Comparison of ENCODE assay signal across 12 mouse cellular contexts in the genomic region with DNA sequence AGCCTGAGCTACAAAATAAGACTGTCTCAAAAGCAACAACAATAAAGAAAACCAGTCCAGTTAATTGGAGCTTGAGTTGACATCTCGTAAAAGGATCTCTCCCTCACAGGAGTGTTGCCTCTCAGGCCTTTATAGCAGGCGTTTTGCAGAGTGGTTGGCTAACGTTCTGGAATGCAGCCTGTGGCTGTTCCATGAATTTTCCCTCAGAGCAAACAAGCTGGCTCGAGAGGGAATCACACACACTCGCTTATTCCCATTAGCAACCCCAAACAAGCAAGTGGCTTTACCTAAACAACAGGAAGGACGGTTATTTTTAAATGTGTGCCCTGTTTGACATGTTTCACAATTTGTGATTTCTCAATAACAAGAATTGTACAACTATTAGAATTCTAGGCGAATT. TPM values are rescaled to one million over a fixed set of nuclear protein-coding genes. Genes with fewer than 3 reads are reported as not detected.
DNase-seq lines count a peak whose midpoint lies in the region; ATAC-seq and TF ChIP-seq lines count a peak whose summit lies in the region.
"Had no signal": no experiment of that assay in that cellular context is flagged by ENCODE, and none has a peak within 500 bp of the region (broad histone marks: within the 10 kb centered on the region; RNA-seq: fewer than 3 reads in every experiment).

No protein-coding gene starts in this region.

- ATAC-seq in forebrain, embryonic 14.5 days = peak; percentile 35
- no peak for ATAC-seq in forebrain, postnatal 0 days
- ATAC-seq in heart, embryonic 13.5 days (ENCODE audit: extremely low read depth, insufficient number of reproducible peaks, low FRiP score, low TSS enrichment) = no peak
- ATAC-seq in frontal cortex, adult (ENCODE audit: low TSS enrichment) = no peak
- ATAC-seq: CD4-positive, CD25-positive, alpha-beta regulatory T cell, adult 4 months; forebrain, embryonic 13.5 days had no signal

- H3K9ac ChIP-seq in forebrain, embryonic 14.5 days (ENCODE audit: low read length) = no peak overlapping the region
- H3K9ac ChIP-seq in forebrain, postnatal 0 days = no peak overlapping the region
- no peak overlapping the region for H3K9ac ChIP-seq in heart, embryonic 13.5 days
- H3K9ac ChIP-seq: forebrain, embryonic 13.5 days; neural tube, embryonic 12.5 days; stomach, embryonic 15.5 days had no signal

- no peak for TF ChIP-seq POLR2A in lung, adult 2 months (IDR thresholded peaks at IDR 0.05; ENCODE audit: borderline replicate concordance, extremely low read depth, low read depth, low read length)

- H3K36me3 ChIP-seq in forebrain, embryonic 14.5 days (ENCODE audit: control insufficient read depth, insufficient read depth, low read length) = no peaks in the 10 kb centered on the region
- no peaks in the 10 kb centered on the region for H3K36me3 ChIP-seq in forebrain, postnatal 0 days (ENCODE audit: insufficient read depth)
- H3K36me3 ChIP-seq in heart, embryonic 13.5 days = no peaks in the 10 kb centered on the region
- H3K36me3 ChIP-seq: neural tube, embryonic 12.5 days; stomach, embryonic 15.5 days had no signal

- WGBS in forebrain, embryonic 14.5 days = 38% methylated on average over 7 of the region's 7 CpGs
- 27% methylated on average over 7 of the region's 7 CpGs for WGBS in forebrain, postnatal 0 days
- WGBS in heart, embryonic 13.5 days = 34% methylated on average over 7 of the region's 7 CpGs
- 35% methylated on average over 7 of the region's 7 CpGs for WGBS in lung, adult 2 months

- DNase-seq in forebrain, embryonic 14.5 days (ENCODE audit: low spot score) = no peak
- no peak for DNase-seq in forebrain, postnatal 0 days
- DNase-seq in NIH3T3 (ENCODE audit: low read depth) = peak; percentile 71
- DNase-seq in lung, adult 2 months = peak; percentile 51
- DNase-seq in thymus, postnatal 25 days = no peak
- DNase-seq in retina, embryonic 14.5 days (ENCODE audit: low spot score) = no peak

- H3K4me1 ChIP-seq in forebrain, embryonic 14.5 days (ENCODE audit: control insufficient read depth, insufficient read depth, low read length) = peaks cover 6% of the 10 kb centered on the region
- H3K4me1 ChIP-seq in forebrain, postnatal 0 days (ENCODE audit: insufficient read depth) = no peaks in the 10 kb centered on the region
- peaks cover 34% of the 10 kb centered on the region for H3K4me1 ChIP-seq in heart, embryonic 13.5 days
- H3K4me1 ChIP-seq in lung, adult 2 months (ENCODE audit: control insufficient read depth, insufficient read depth, low read length) = peaks cover 16% of the 10 kb centered on the region
- H3K4me1 ChIP-seq: neural tube, embryonic 12.5 days; stomach, embryonic 15.5 days had no signal

- H3K4me3 ChIP-seq in forebrain, embryonic 14.5 days (ENCODE audit: low read depth, low read length) = no peak overlapping the region
- no peak overlapping the region for H3K4me3 ChIP-seq in forebrain, postnatal 0 days (ENCODE audit: low read depth, low read length)
- H3K4me3 ChIP-seq in heart, embryonic 13.5 days = no peak overlapping the region
- H3K4me3 ChIP-seq in lung, adult 2 months (replicated peaks; ENCODE audit: extremely low read depth, low read depth, low read length) = no peak overlapping the region
- H3K4me3 ChIP-seq: forebrain, embryonic 13.5 days; neural tube, embryonic 12.5 days; stomach, embryonic 15.5 days had no signal

- no peak overlapping the region for H3K4me2 ChIP-seq in forebrain, embryonic 14.5 days (ENCODE audit: low read length)
- no peak overlapping the region for H3K4me2 ChIP-seq in forebrain, postnatal 0 days (ENCODE audit: low read depth)
- H3K4me2 ChIP-seq in heart, embryonic 13.5 days = no peak overlapping the region
- H3K4me2 ChIP-seq: forebrain, embryonic 13.5 days; neural tube, embryonic 12.5 days; stomach, embryonic 15.5 days had no signal

- H3K9me3 ChIP-seq in forebrain, embryonic 14.5 days (replicated peaks; ENCODE audit: control insufficient read depth, low read length) = no peaks in the 10 kb centered on the region
- H3K9me3 ChIP-seq in forebrain, postnatal 0 days (ENCODE audit: low read length) = no peaks in the 10 kb centered on the region
- no peaks in the 10 kb centered on the region for H3K9me3 ChIP-seq in heart, embryonic 13.5 days
- H3K9me3 ChIP-seq: forebrain, embryonic 13.5 days; neural tube, embryonic 12.5 days; stomach, embryonic 15.5 days had no signal

- no peaks in the 10 kb centered on the region for H3K27me3 ChIP-seq in forebrain, embryonic 14.5 days (replicated peaks; ENCODE audit: control insufficient read depth, insufficient read depth, low read length)
- H3K27me3 ChIP-seq in forebrain, postnatal 0 days (ENCODE audit: insufficient read depth, low read length) = no peaks in the 10 kb centered on the region
- H3K27me3 ChIP-seq in heart, embryonic 13.5 days (replicated peaks) = no peaks in the 10 kb centered on the region
- H3K27me3 ChIP-seq: forebrain, embryonic 13.5 days; neural tube, embryonic 12.5 days; stomach, embryonic 15.5 days had no signal

- H3K27ac ChIP-seq in forebrain, embryonic 14.5 days (ENCODE audit: low read depth, low read length) = no peak overlapping the region
- no peak overlapping the region for H3K27ac ChIP-seq in forebrain, postnatal 0 days (ENCODE audit: low read depth, low read length)
- peak overlapping the region; percentile 92 for H3K27ac ChIP-seq in heart, embryonic 13.5 days (replicated peaks)
- H3K27ac ChIP-seq: forebrain, embryonic 13.5 days; neural tube, embryonic 12.5 days had no signal

- no peak for TF ChIP-seq CTCF in forebrain, postnatal 0 days (IDR thresholded peaks at IDR 0.05; ENCODE audit: low read depth)
- no peak for TF ChIP-seq CTCF in lung, adult 2 months (IDR thresholded peaks at IDR 0.05; ENCODE audit: insufficient read depth, low read length)

RNA-seq across cellular contexts. Expression of a gene that starts 59.2 kb away (rescaled TPM):
- polyA plus RNA-seq in forebrain, embryonic 14.5 days (2014; fragmentation: Nextera tagmentation; extraction: Ambion mirVana) = 56.9 and 80.8 TPM in 2 replicates
- 78.8 and 87.1 TPM in 2 replicates for total RNA-seq in forebrain, postnatal 0 days (2014; rRNA removed)
- polyA plus RNA-seq in forebrain, postnatal 0 days (2015; fragmentation: Nextera tagmentation; extraction: Ambion mirVana) = 100.0 and 146 TPM in 2 replicates
- 63.8 and 64.3 TPM in 2 replicates for polyA plus RNA-seq in heart, embryonic 13.5 days (2015; fragmentation: Nextera tagmentation; extraction: Ambion mirVana)
- polyA plus RNA-seq in lung, adult 2 months (2012; rRNA removed) = 39.5 and 44.8 TPM in 2 replicates

Comparison
In these comparisons a context has a peak if more than half of its experiments do, and no peak if none do; other contexts are left out.
1. DNase-seq: peak in NIH3T3 (single experiment) and lung, adult 2 months (single experiment); none in forebrain, embryonic 14.5 days (single experiment), forebrain, postnatal 0 days (single experiment), thymus, postnatal 25 days (single experiment) and retina, embryonic 14.5 days (single experiment).